Mouse (Mus musculus) right cerebral cortex, postnatal 10 days (tissue): Measurements from ENCODE around the gene Slco3a1.

Experiments used
- DNase-seq, 2 experiments: peaks; one replicate each; pipeline ENCODE4 v3.0.0; 2021; ENCODE audit warnings: low spot score in 2 of 2

Gene Slco3a1

DNA sequence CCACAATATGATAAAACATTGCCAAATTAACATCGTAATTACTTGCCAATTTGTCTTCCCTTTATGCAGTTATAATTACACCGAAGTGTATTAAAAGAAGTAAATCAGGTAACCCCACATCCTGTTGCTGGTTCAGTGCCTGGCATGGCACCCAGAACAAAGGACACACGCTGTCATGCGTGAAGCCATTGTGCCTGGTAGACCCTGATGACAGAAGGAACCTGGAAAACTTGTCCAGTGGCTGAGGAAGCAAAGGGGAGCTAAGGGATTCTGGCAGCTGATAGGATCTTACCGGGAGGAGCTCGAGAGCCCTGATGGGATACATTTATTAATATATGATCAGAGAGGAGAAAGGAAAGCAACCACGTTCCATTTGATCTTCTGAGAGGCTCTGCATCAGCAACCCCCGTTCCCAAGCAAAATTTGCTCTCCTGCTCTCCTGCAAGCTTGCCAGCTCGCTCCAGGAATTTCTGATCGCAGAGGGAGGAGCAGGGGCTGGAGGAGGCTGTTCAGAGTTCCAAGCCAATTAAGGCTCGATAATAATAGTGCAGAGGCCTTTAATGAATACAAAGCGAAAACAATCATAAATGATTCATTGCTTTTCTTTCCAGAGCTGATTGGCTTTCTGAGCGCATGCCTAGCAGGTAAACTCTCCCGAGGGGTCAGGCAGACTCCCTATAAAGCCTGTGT, 250.8 kb downstream of the Slco3a1 start:
- peak in 1 of 2 experiments; percentile 41 for DNase-seq

GRCm38 (mm10) chr7:74303081-74303480, 251.5 kb downstream of the Slco3a1 start:
- DNase-seq = no peak

- DNase-seq = no peak
These were observed 268.0 kb downstream of the Slco3a1 start for GRCm38 (mm10) chr7:74286531-74286930.

- peak in 1 of 2 experiments; percentile 9 for DNase-seq
These were observed 274.2 kb downstream of the Slco3a1 start for GRCm38 (mm10) chr7:74280371-74280770.

DNA sequence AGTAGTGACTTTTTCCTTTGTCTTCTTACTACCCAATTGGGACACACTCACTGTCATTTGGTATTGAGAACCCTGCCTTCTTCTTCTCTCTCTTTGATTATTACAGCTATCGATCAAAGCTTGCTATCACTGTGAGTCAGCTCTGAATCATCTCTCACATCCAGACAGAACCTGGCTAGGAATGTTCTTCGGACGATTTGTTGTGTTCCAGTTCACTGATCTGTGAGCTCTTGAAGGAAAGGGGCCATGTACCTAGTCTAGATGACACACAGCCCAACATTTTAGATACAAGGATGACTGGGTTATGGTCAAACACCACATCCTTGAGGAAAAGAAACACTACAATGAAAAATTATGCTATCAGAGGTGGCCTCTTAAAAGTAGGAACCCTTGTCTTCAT, 275.2 kb downstream of the Slco3a1 start:
- DNase-seq = peak in 1 of 2 experiments; percentile 8

DNA sequence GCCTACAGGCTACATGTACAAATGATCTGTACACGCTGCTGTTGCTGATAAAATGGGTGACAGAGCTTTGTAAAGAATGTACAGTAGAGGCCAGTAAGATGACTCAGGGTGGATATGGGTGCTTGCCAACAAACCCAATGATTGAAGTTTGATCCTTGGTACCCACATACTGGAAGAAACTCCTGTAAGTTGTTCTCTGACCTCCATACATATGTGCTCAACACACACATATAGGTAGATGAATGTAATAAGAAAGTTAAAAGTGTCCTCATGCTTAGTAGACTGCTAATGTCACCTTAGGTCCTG, 284.5 kb downstream of the Slco3a1 start:
- DNase-seq = no peak

DNA sequence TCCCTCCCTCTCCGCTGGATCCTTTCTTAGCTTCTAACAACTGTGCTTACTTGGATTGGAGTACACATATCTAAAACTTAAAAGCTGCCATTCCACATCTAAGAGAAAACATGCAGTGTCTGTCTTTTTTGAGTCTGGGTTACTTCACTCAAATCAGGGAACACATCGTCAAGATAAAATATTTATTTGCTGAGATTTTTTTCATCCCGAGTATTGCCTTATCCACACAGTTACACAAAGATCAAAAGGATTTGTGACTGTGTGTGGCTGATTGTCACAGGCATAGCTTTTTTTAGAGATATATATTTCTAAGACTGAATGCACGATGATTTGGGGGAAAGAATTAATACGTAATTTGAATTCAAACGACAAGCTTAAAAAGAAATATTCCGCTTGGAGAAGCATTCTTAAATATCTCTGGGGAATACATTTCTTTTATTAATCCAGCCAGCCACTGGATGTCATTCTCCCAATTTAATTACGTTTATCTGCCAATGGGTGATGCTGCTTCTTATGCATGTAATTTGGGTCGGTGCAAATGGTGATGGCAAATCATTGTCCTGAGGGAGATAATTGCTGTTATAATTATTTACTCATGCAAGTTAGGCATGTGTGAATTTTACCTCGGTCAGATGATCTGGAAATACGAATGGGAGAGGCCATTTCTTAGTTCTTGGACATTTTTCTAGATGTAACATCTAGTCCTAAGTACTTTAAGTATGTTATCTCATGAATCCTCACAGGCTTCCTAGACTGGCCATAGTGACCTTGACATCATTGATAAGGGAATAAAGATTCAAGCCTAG, 285.1 kb downstream of the Slco3a1 start:
- DNase-seq = no peak

- peak in 1 of 2 experiments; percentile 25 for DNase-seq
These were observed 287.9 kb downstream of the Slco3a1 start for GRCm38 (mm10) chr7:74266511-74267168.

GRCm38 (mm10) chr7:74256291-74256690, 298.3 kb downstream of the Slco3a1 start:
- peak in 1 of 2 experiments; percentile 2 for DNase-seq

DNA sequence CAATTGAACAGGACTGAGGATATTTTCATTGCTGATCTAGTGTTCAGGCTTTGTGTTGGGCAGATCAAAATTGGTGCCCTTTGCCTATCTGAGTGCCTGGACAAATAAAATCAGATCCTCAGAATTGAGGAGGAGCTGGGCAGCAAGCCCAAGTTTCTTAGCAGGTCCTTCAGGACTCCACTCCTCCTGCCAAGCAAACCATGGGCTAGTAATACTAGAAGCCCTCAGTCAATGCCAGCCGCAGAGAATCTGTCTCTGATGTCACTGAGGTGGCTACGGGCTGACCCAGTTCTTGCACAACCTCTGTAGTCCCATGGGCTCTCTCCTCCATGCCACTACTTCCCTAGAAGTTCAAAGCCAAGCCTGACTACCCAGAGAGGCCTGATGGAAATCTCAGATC, 302.5 kb downstream of the Slco3a1 start:
- no peak for DNase-seq

- DNase-seq = no peak
These were observed 313.3 kb downstream of the Slco3a1 start for GRCm38 (mm10) chr7:74241236-74241635.

- DNase-seq = peak; percentile 27 to 47
These were observed 314.0 kb downstream of the Slco3a1 start for GRCm38 (mm10) chr7:74240459-74241172.
